Mouse (Mus musculus): ENCODE measurements around the gene Zfp981.
"Not testable (repeated sequence)": the region's sequence is repeated elsewhere in the genome, so short reads cannot be mapped to it uniquely, and the experiment has no call there.

The Zfp981 gene

DNA sequence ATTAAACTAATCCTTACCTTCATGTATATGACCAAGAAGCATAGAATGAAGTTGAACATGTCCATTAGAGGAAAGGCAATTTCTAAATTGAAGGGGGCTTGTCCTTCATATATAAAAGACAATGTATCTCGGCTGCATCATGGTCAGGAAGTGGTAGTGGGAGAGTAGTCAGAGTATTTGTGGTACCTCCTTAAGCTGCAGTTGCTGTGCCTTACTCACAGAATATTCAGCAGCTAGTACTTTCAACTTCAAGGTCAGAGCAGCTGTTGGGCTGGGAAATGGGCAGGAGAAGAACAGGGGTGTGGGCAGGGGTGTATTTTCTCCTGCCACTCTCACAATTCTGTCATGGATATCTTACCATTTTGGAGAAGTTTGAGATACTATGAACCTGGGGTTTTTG is 15.1 kb upstream of the Zfp981 start:
- not testable (repeated sequence) for DNase-seq

DNA sequence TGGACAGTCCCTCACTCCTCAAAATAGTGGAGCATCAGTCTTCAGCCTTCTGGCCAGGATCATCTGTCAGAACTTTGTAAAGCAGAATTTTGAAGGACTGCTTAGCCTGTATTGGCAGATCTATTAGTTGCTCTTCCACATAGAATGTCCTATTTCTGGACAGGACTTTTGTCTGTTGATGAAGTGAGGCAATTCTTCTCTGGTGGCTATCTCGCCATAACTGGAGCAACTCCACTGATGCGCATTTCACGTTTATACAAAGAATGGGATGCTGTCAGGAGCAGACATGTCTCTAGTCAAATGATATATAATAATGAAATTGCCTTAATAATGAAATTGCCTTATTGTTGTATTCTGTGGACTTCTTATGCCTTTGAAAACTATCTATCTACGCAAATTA is 12.6 kb upstream of the Zfp981 start:
- not testable (repeated sequence) for DNase-seq

DNA sequence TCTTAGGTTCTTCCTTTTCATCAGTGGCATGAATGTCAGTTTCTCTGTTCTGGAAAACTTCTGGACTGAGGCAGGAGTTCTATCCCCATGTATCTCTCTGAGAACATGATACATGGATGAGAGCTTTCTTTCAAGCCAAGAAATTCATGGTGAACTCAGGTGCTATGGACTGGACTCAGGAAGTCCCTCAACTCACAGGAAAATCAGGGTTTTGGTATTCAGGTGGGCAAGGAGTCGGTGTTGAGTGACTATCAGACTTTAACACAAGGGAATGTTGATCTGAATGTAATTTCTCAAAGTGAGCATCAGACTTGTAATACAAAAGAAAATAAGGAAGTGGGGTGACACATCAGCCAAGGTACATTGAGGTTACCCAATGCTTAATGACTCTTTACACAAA is 9.8 kb upstream of the Zfp981 start:
- not testable (repeated sequence) for DNase-seq

DNA sequence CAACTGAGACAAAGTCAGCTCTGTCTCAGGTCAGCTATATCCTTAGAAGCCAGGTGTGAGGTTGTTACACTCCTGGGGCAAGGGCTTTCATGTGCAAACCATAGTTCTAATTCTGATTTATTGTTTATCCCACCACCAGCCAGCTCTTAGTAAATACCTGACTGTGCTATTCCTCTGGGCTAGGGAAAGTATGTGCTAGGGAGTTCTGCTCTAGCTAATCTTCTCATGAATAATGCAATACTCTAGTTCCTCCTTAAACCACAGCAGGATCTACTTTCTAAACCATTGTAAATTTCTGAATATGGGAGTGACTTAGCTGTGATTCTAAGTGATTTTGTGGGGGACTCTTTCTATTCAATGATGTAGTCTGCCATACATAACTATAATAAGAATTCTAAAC is 9.4 kb upstream of the Zfp981 start:
- no peak for DNase-seq

DNA sequence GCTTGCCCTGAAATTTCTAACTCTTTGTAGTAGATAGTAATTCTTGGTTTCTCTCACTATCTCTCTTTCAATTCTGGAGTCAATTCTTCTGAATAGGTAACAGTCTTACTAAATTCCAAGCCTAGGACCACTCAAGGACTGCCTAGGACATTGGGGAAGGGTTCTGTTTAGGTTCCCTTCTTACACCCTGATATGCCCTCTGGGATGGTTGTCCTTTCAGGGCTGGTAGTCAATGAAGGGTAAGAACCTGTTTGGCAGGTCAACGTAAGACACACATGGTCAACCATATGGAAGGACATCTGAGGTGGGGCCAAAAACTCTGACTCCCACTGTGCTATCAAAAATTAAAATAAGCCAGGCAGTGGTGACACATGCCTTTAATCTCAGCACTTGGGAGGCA is 9.0 kb upstream of the Zfp981 start:
- no peak for DNase-seq

DNA sequence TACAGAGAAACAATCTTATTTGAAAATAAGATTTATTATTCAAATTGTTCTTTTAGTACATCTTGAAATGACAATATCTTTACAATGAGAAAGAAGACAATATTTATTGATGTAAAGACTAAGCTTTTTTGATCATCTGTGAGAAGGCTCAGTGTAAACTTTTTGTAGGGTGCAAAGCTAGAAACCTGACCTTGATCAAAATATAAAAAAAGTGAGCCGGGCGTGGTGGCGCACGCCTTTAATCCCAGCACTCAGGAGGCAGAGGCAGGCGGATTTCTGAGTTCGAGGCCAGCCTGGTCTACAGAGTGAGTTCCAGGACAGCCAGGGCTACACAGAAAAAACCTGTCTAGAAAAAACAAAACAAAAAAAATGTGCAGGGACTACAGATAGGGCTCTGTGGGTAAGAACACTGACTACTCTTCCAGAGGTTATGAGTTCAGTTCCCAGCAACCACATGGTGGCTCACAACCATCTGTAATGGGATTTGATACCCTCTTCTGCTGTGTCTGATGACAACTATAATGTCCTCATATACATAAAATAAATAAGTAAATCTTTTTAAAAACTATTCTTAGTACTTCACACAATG is 8.4 kb upstream of the Zfp981 start:
- DNase-seq = not testable (repeated sequence)

DNA sequence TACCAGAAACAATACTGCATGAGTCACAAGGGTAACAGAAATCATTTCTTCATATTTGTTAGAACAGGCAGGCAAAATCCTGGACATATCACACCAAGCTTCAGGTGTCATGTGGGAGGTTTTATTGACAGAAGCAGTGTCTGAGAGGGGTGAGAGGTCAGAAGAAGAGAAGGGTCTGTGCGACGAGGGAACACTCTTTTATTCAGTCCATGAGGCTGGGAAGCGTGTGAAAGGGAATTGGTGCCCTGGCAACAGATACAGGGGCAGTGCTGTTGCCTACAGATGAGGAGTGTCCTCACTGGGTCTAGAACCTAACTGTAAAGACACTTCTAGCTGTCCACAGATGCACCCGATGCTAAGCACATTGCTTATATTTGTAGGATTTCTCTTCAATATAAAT is 6.8 kb upstream of the Zfp981 start:
- DNase-seq = no peak

DNA sequence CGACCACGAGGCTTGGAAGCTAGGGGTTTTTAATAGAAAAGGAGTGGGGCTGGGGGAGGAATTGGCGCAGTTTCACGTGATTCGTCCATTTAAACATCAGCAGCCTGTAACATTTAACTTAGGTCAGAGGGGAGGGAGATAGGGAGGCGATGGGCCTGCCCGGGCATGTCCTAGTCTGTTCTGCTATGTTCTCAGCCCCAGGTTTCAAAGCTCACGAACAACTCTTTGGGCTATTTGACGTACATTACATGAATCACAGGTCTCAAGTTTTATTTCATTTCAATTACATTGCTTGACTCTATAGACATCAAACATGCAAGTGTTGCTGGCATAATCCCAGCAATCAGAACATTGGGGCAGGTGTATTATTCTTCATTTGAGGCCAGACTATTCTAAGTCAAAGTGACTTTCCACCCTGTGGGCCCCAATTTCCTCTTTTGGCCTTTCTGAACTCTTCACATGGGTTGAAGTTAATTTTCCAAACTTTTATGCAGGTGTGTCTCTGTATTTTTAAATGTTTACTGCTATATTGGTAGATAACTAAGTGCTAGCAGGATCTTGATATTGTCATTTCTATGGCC is 4.0 kb upstream of the Zfp981 start:
- DNase-seq = not testable (repeated sequence)

DNA sequence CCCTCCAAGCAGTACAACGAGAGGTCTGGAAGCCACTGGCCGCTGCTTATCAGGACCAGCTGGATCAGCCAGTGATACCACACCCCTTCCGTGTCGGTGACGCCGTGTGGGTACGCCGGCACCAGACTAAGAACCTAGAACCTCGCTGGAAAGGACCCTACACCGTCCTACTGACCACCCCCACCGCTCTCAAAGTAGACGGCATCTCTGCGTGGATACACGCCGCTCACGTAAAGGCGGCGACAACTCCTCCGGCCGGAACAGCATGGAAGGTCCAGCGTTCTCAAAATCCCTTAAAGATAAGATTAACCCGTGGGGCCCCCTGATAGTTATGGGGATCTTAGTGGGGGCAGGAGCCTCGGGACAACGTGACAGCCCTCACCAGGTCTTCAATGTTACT is 7.2 kb downstream of the Zfp981 start:
- DNase-seq = not testable (repeated sequence)

DNA sequence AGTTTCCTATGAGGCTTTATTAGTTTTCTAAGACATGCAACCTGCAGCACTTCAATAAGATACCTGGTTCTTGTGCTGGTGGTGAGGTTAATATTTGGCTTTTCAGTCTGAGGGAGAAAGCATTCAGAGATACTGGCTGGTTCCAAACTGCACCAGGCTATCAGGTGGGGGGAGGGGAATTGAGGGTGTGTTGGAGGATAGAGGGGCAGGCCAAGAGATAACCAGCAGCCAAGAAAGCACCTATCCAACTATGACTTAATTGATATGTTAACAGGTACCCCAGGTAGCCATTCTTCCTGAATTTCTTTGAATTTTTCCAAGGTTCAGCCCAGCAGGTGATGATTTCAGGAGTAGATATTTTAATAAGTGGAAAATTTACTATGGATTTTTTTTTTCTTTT is 10.0 kb downstream of the Zfp981 start:
- not testable (repeated sequence) for DNase-seq

DNA sequence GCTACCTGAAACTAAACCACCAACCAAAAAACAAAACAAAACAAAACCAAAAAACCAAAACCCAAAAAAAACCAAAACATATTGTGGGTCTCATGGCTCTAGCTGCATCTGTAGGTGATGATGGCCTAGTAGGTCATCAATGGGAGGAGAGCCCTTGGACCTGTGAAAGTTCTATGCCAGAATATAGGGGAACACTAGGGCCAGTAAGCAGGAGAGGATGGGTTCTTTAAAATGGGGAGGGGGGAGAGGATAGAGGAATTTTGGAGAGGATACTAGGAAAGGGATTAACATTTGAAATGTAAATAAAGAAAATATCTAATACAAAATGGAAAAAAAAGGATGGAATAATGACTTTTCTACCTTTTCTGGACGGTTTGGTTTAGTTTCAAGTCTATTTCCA is 14.6 kb downstream of the Zfp981 start:
- DNase-seq = no peak

DNA sequence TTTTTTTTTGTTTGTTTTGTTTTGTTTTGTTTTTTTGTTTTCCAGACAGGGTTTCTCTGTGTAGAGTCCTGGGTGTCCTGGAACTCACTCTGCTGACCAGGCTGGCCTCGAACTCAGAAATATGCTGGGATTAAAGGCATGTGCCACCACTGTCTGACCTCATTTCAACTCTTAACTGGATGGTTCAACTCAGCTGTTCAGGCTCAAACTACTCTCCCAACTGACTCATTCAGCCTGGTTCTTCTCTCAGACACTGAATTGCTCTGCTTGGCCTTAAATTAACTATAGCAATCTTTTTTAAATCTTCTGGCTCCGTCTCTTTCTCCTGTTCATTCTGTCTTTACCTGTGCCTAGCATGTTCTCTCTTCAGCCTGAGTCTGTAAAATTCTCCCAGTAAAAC is 15.3 kb downstream of the Zfp981 start:
- DNase-seq = not testable (repeated sequence)

DNA sequence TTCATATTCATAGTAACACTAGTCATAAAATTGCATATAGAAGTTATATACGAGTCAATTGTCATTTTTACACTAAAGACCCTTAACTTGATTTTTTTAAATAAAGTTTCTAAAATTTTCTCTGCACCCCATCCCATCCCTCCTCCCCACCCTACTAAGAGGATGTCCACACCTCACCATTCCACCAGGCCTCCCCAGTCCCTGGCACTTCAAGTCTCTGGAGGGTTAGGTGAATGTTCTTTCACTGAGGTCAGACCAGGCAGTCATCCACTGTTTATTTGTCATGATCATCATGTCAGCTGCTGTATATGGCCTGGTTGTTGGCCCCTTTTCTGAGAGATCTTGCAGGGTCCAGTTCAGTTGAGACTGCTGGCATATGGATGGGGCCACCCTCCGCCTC is 18.9 kb downstream of the Zfp981 start:
- DNase-seq = no peak

DNA sequence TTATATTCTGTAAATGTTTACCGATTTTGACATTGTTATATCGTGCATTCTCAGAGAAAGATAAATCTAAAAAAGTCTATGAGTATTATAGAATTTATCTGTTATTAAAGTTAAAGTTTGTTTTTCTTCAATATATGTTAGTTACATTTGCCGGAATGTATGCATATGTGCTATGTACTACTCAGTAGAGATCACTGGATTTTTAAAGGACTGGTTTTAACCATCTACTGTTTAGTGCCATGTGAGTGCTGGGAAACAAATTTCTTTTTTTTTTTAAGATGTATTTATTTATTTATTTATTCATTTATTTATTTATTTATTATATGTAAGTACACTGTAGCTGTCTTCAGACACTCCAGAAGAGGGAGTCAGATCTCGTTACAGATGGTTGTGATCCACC is 32.7 kb downstream of the Zfp981 start:
- no peak for DNase-seq

DNA sequence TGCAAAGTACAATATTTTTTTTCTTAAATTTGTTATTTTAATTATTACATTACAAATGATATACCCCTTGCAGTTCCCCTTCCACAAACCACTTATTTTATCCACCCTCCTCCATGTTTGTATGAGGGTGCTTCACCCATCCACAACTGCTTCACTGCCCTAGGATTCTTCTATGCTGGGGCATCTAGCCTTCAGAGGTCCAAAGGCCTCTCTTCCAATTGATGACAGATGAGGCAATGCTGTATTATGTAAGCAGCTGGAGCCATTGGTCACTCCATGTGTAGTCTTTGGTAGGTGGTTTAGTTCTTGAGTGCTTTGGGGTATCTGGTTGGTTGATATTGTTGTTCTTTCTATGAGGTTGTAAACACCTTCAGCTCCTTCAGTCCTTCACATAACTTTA is 34.1 kb downstream of the Zfp981 start:
- no peak for DNase-seq

DNA sequence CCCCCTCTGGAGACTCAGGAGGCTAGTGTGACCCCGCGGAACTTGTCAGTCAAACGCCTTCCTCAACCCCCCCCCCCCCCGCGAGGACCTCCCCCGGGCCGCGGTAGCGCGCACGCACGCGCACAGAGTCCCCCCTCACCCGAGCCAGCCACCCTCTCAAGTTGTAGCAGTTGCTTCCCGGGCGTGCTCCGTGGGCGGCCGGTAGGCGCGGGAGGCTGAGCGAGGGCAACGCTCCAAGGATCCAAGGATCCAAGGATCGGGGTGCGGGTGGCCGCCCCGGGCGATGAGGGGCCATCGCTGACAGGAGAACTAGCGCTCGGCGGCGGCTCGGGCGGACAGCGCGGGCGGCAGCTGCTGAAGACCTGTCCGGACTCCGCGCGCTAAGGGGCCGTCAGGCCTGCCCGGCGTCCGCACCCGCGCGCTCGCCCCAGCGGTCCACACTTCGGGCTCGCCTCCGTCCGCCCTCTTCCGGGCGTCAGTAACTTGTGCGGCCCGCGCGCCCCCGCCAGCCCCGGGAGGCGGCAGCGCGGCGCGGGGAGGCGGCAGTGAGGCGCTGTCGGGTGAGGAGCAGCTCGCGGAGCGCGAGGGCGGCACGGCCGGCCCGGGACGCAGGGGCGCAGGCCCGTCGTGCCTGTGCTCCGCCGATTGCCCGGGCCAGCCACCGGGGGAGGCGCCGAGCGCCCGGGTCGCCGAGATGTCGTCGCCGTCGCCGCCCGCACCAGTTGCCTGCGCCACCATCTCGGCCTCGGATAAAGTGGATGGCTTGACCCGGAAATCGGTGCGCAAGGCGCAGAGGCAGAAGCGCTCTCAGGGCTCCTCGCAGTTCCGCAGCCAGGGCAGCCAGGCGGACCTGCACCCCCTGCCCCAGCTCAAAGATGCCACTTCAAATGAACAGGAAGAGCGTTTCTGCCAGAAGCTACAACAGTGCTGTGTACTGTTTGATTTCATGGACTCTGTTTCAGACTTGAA is 78.4 kb downstream of the Zfp981 start:
- DNase-seq = not testable (repeated sequence)
